Mouse (Mus musculus): ENCODE measurements around the gene Btbd2. TPM values are rescaled to one million over a fixed set of nuclear protein-coding genes. Genes with fewer than 3 reads are reported as not detected.
A peak's percentile ranks its signal among the peaks of the same experiment; 100 is the strongest.

The Btbd2 gene
- polyA plus RNA-seq, 1 experiment from 2014 or later = 75.0 TPM

GRCm38 (mm10) chr10:80602698-80603325 lies 54.1 kb downstream of the Btbd2 start, which contains the start of the genes Scamp4 and Adat3:
Gene Scamp4 (plus strand): TSS chr10:80602872.
Gene Adat3 (plus strand): TSS chr10:80602880.
- peak within 1 kb of the TSS; percentile 78 for H3K27ac ChIP-seq (ENCODE audit: low read depth, low read length)
- H3K4me1 ChIP-seq (ENCODE audit: control insufficient read depth, insufficient read depth, low read length) = peaks cover 10% of the 10 kb centered on the region
- no peaks in the 10 kb centered on the region for H3K9me3 ChIP-seq (ENCODE audit: control insufficient read depth, low read length)
- peak; percentile 95 for ATAC-seq (ENCODE audit: low read depth)
- peak within 1 kb of the TSS; percentile 83 for H3K4me2 ChIP-seq (ENCODE audit: low read depth, low read length)
- H3K36me3 ChIP-seq (ENCODE audit: control insufficient read depth, insufficient read depth, low read length) = peaks cover 9% of the 10 kb centered on the region
- under 1% methylated on average over 53 of the region's 54 CpGs for WGBS
- peak within 1 kb of the TSS; percentile 43 for H3K9ac ChIP-seq (replicated peaks; ENCODE audit: low read depth, low read length)
- peak within 1 kb of the TSS; percentile 52 for H3K4me3 ChIP-seq (ENCODE audit: low read depth, low read length)
- no peaks in the 10 kb centered on the region for H3K27me3 ChIP-seq (ENCODE audit: control insufficient read depth, insufficient read depth, low read length)

GRCm38 (mm10) chr10:80596318-80596717 lies 60.6 kb downstream of the Btbd2 start:
- no peak for ATAC-seq (ENCODE audit: low read depth)
- no peak overlapping the region for H3K9ac ChIP-seq (replicated peaks; ENCODE audit: low read depth, low read length)
- H3K4me2 ChIP-seq (ENCODE audit: low read depth, low read length) = no peak overlapping the region
- H3K4me1 ChIP-seq (ENCODE audit: control insufficient read depth, insufficient read depth, low read length) = no peaks in the 10 kb centered on the region
- 46% methylated on average over 4 of the region's 4 CpGs for WGBS
- H3K27ac ChIP-seq (ENCODE audit: low read depth, low read length) = no peak overlapping the region
- H3K4me3 ChIP-seq (ENCODE audit: low read depth, low read length) = no peak overlapping the region
- H3K27me3 ChIP-seq (ENCODE audit: control insufficient read depth, insufficient read depth, low read length) = no peaks in the 10 kb centered on the region
- no peaks in the 10 kb centered on the region for H3K9me3 ChIP-seq (ENCODE audit: control insufficient read depth, low read length)
- H3K36me3 ChIP-seq (ENCODE audit: control insufficient read depth, insufficient read depth, low read length) = no peaks in the 10 kb centered on the region

Small RNA genes lying within 50 kb of the gene (microRNA-seq; reads per million reads assigned to microRNA genes)
- gene Mir6912 = not detected

Other genes starting within 250 kb of the Btbd2 start
- gene Tcf3, start 223.4 kb downstream of the Btbd2 start, polyA plus RNA-seq (2014; fragmentation: Nextera tagmentation; extraction: Ambion mirVana) = 30.4 and 42.1 TPM in 2 replicates
- gene Onecut3, start 162.2 kb downstream of the Btbd2 start, polyA plus RNA-seq (2014; fragmentation: Nextera tagmentation; extraction: Ambion mirVana) = 1.4 and 1.5 TPM in 2 replicates
- gene Atp8b3, start 117.9 kb downstream of the Btbd2 start, polyA plus RNA-seq (2014; fragmentation: Nextera tagmentation; extraction: Ambion mirVana) = 0.79 and 1.5 TPM in 2 replicates
- gene Rexo1, start 95.5 kb downstream of the Btbd2 start, polyA plus RNA-seq (2014; fragmentation: Nextera tagmentation; extraction: Ambion mirVana) = 30.6 and 30.7 TPM in 2 replicates
- gene Klf16, start 79.8 kb downstream of the Btbd2 start, polyA plus RNA-seq (2014; fragmentation: Nextera tagmentation; extraction: Ambion mirVana) = 3.5 and 4.8 TPM in 2 replicates
- gene Abhd17a, start 66.7 kb downstream of the Btbd2 start, polyA plus RNA-seq (2014; fragmentation: Nextera tagmentation; extraction: Ambion mirVana) = 144 and 155 TPM in 2 replicates
- gene Scamp4, start 54.2 kb downstream of the Btbd2 start, polyA plus RNA-seq (2014; fragmentation: Nextera tagmentation; extraction: Ambion mirVana) = 71.6 and 72.4 TPM in 2 replicates
- gene Adat3, start 54.2 kb downstream of the Btbd2 start, polyA plus RNA-seq (2014; fragmentation: Nextera tagmentation; extraction: Ambion mirVana) = 5.5 and 6.7 TPM in 2 replicates
- gene Gm49322, start 51.0 kb downstream of the Btbd2 start, polyA plus RNA-seq (2014; fragmentation: Nextera tagmentation; extraction: Ambion mirVana) = 0.96 and 0.98 TPM in 2 replicates
- 50.3 and 76.8 TPM in 2 replicates for gene Csnk1g2, start 34.2 kb downstream of the Btbd2 start, polyA plus RNA-seq (2014; fragmentation: Nextera tagmentation; extraction: Ambion mirVana)
- 43.1 and 57.3 TPM in 2 replicates for gene Mknk2, start 21.0 kb upstream of the Btbd2 start, polyA plus RNA-seq (2014; fragmentation: Nextera tagmentation; extraction: Ambion mirVana)
- 42.0 and 48.6 TPM in 2 replicates for gene Mob3a, start 44.9 kb upstream of the Btbd2 start, polyA plus RNA-seq (2014; fragmentation: Nextera tagmentation; extraction: Ambion mirVana)
- 24.9 and 29.5 TPM in 2 replicates for gene Izumo4, start 45.1 kb upstream of the Btbd2 start, polyA plus RNA-seq (2014; fragmentation: Nextera tagmentation; extraction: Ambion mirVana)
- 109 and 125 TPM in 2 replicates for gene Ap3d1, start 85.2 kb upstream of the Btbd2 start, polyA plus RNA-seq (2014; fragmentation: Nextera tagmentation; extraction: Ambion mirVana)
- 23.6 and 27.3 TPM in 2 replicates for gene Dot1l, start 98.1 kb upstream of the Btbd2 start, polyA plus RNA-seq (2014; fragmentation: Nextera tagmentation; extraction: Ambion mirVana)
- 63.3 and 66.8 TPM in 2 replicates for gene Sf3a2, start 141.1 kb upstream of the Btbd2 start, polyA plus RNA-seq (2014; fragmentation: Nextera tagmentation; extraction: Ambion mirVana)
- gene Plekhj1, start 141.6 kb upstream of the Btbd2 start, polyA plus RNA-seq (2014; fragmentation: Nextera tagmentation; extraction: Ambion mirVana) = 126 and 127 TPM in 2 replicates
- 0.15 and 0.16 TPM in 2 replicates for gene Amh, start 148.2 kb upstream of the Btbd2 start, polyA plus RNA-seq (2014; fragmentation: Nextera tagmentation; extraction: Ambion mirVana)
- gene Jsrp1, start 156.4 kb upstream of the Btbd2 start, polyA plus RNA-seq (2014; fragmentation: Nextera tagmentation; extraction: Ambion mirVana) = 0.74 and 0.86 TPM in 2 replicates
- 1,177 and 1,236 TPM in 2 replicates for gene Oaz1, start 169.6 kb upstream of the Btbd2 start, polyA plus RNA-seq (2014; fragmentation: Nextera tagmentation; extraction: Ambion mirVana)
- 8.1 and 12.0 TPM in 2 replicates for gene Lingo3, start 187.0 kb upstream of the Btbd2 start, polyA plus RNA-seq (2014; fragmentation: Nextera tagmentation; extraction: Ambion mirVana)
- gene Lsm7, start 198.1 kb upstream of the Btbd2 start, polyA plus RNA-seq (2014; fragmentation: Nextera tagmentation; extraction: Ambion mirVana) = 220 and 260 TPM in 2 replicates
- gene Sppl2b, start 198.2 kb upstream of the Btbd2 start, polyA plus RNA-seq (2014; fragmentation: Nextera tagmentation; extraction: Ambion mirVana) = 60.3 and 61.5 TPM in 2 replicates
- gene Tmprss9, start 214.8 kb upstream of the Btbd2 start, polyA plus RNA-seq (2014; fragmentation: Nextera tagmentation; extraction: Ambion mirVana) = 0.12 and 0.13 TPM in 2 replicates
- gene Timm13, start 243.9 kb upstream of the Btbd2 start, polyA plus RNA-seq (2014; fragmentation: Nextera tagmentation; extraction: Ambion mirVana) = 337 and 352 TPM in 2 replicates